Mouse (Mus musculus) ovary, adult 10 weeks (tissue): ENCODE measurements around the gene Pramef20. TPM values are rescaled to one million over a fixed set of nuclear protein-coding genes. Genes with fewer than 3 reads are reported as not detected.

Experiments used
- polyA plus RNA-seq: library from polyadenylated mRNA; stranded (reverse); fragments of 350-450 nt; fragmentation: Illumina TruSeq; extraction: RNeasy Lipid Tissue Mini Kit (QIAGEN cat#74804); gene quantifications from one replicate; pipeline ENCODE4 v1.2.3, GENCODE M21; 2014

The Pramef20 gene
- 5.3 TPM for polyA plus RNA-seq

DNA sequence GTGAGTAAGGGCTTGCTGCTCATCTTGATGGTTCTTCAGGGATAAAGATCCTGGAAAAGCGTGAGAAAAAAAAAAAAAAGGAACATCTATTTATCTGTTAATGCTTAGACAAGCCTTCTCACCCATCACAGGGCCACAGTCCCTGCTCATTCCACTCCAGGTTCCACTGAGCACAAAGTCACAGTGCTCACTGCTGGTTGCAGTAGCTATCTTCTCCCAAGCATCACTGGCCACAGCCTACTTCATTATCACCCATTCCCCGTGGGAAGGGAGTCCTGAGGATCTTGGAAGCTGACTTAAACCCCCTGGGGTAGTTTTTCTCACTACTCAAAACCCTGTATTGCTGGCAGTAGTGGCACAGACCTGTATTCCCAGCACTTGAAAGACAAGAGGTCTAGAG lies at the start of gene Pramef20:
Gene Pramef20, minus strand, starts transcription at position 23 of the 400 bp plus-strand sequence.

DNA sequence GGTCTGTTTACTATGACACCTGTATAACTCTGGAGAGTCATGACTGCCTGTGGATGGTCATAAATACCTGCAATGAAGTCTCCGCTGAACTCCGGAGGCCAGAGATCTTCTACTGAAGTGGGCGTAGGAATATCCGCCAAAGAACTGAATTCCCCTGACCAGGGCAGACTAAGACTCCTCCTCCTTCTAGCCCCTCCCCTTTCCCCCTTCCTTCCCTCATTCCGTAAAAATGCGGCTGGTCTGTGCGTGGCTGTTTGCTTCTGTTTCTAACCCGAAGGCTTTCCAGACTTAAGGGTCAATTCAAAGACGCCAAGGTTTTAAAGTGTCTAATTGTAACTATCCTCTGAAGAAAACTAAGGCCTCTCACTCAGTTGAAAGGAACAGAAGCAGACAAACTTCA lies 30.6 kb upstream of the Pramef20 start, which contains the start of gene Pramef12:
Gene Pramef12, minus strand, starts transcription at position 175 of the 400 bp plus-strand sequence.

DNA sequence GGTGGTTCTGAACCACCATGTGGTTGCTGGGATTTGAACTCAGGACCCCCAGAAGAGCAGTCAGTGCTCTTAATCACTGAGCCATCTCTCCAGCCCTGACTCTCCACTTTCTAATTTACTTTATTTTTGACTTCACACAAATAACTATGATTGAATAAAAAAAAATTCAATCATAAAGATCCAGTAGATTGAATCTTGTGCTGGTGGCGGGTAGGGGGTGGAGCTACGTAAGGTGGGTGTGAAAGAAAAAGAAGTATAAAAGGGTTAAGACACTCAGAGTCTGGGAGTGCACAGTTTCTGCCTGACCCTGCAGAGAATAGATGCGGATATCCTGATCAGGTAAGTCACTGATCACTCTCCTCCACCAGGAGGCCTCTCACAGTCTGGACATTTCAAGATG lies 20.1 kb downstream of the Pramef20 start, which contains the start of gene Gm13119:
Gene Gm13119, plus strand, starts transcription at position 301 of the 400 bp plus-strand sequence.

DNA sequence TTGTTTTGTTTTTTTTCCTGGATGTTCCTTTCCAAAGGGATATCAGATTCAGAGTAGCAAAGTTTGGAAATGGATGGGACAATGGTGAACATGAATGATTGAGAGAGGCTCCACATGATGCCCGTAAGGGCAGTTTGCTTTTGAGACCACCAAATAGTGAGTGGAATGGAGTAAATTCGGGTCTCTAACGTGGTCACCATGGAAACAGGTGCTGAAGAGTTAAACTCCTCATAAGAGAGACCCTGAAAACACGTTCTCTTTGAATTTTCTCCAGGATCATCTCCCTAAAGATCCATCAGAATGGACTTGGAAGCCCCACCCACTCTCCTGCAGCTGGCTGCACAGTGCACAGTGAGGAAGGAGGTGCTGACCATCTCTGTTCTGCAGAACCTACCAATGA lies 47.8 kb downstream of the Pramef20 start, which contains the start of gene Gm13128:
Gene Gm13128, plus strand, starts transcription at position 301 of the 400 bp plus-strand sequence.

Other genes starting within 250 kb of the Pramef20 start
- gene Oog3, start 215.3 kb downstream of the Pramef20 start, polyA plus RNA-seq: 78.5 TPM
- 25.4 TPM for gene Oog2, start 187.2 kb downstream of the Pramef20 start, polyA plus RNA-seq
- 47.8 TPM for gene C87977, start 164.6 kb downstream of the Pramef20 start, polyA plus RNA-seq
- not detected for gene Pramel5, start 97.4 kb downstream of the Pramef20 start, polyA plus RNA-seq
- not detected for gene Gm13128, start 47.7 kb downstream of the Pramef20 start, polyA plus RNA-seq
- not detected for gene Gm13119, start 20.0 kb downstream of the Pramef20 start, polyA plus RNA-seq
- gene Pramef12, start 30.5 kb upstream of the Pramef20 start, polyA plus RNA-seq: 16.2 TPM
- gene 1700012P22Rik, start 60.8 kb upstream of the Pramef20 start, polyA plus RNA-seq: not detected
- not detected for gene Gm9944, start 75.4 kb upstream of the Pramef20 start, polyA plus RNA-seq
- not detected for gene Aadacl3, start 85.8 kb upstream of the Pramef20 start, polyA plus RNA-seq
- not detected for gene 9430007A20Rik, start 141.9 kb upstream of the Pramef20 start, polyA plus RNA-seq
- gene Gm13124, start 187.2 kb upstream of the Pramef20 start, polyA plus RNA-seq: not detected
- not detected for gene Aadacl4, start 235.8 kb upstream of the Pramef20 start, polyA plus RNA-seq